Mouse (Mus musculus) lung, postnatal 4 days (tissue): ENCODE measurements at regions not wholly inside any gene's neighbourhood (a gene's known extent, or its start where the extent isn't known, plus 50 kb on each side); places are given as distances from the start of the nearest gene placed in this dataset.

Experiments used
- DNase-seq, 2 experiments: peaks; one replicate each; pipeline ENCODE4 v3.0.0; 2021

DNA sequence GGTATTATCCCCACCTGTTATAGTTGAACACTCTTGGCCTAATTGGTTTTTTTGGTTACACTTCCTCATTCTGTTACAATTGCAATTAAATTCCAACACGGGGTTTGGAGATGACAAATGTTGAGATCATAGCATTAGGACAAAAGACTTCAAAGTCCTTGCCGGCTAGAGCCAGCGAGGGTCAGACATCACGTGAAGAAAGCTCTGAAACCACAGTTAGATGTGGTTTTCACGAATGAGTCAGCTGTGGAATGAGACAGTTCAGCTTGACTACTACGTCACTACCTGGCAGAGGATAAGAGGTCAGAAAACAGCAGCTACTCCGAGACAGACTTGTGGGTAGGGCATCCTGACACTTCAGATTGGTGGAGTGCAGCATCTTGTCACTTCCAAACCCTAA is 55.5 kb upstream of the Trio start:
- DNase-seq, result no peak

DNA sequence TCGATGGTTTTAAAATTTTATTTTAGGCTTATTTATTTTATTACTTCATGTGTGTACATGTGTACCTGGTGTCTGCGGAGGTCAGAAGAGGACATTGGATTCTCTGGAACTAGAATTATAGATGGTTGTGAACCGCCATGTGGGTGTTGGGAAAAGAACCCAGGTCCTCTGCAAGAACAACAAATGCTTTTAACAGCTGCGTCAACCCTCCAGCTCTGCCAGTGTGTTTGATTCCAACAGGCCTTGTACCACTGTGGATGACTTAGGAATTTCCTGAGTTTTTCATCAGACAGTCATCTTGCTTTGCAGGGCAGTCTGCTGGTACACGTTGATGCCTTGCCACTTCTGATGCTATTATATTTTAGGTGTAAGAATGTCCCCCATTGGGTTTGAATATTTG is 56.8 kb upstream of the Trio start:
- no peak for DNase-seq

DNA sequence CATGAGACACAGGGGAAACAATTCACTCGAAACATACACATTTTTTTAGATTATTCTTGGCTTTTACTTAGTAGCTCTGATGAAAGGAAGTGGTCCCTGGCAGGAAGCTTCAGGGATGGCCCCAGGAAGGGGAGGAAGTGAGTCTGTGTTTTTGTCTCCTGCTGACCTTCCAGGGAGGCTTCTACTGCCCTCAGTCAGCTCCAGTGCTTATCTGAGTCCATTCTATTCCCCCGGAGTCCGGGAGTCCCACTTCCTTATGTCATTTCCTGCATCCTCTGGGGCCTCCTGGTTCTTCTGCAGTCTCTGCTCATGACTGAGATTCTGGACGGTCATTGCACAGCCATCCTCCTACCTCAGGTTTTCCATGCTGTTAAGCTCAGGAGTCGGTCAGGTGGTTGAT is 80.3 kb upstream of the Trio start:
- peak; percentile 14 to 49 for DNase-seq

DNA sequence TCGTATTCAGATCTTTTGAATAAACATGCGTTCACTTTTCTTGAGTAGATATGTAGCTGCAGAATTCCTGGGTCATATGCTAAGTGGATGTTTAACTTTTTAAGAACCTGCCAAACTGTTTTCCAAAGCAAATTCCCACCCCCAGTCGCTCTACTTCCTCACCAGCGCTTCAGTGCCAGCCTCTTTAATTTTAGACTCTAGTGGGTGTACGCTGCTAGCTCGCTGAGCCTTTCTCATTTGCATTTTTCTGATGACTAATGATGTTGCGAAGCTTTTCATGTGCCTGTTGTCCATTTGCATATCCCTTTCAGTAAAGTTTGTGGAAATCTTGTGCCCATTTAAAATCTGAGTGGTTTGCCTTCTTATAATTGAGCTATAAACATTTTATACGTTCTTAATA is 84.3 kb upstream of the Trio start:
- no peak for DNase-seq

DNA sequence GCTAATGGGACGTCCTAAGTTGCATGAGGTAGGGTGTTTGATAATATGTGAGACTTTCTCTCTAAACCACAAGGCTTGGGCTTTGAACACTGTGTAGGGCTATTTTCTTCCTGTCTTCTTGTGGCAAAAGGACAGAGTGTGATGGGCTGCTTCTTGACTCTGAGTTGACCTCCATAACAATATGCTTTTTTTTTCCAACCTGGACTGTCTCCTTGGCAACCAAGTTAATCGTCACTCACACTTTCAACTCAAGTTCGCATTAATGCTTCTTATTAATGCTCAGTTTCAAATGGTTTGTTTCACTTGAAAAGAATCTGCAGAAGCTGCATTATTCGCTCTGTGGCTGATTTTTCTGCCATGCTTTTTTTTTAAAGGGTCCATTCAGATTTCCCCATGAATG is 87.8 kb upstream of the Trio start:
- no peak for DNase-seq

DNA sequence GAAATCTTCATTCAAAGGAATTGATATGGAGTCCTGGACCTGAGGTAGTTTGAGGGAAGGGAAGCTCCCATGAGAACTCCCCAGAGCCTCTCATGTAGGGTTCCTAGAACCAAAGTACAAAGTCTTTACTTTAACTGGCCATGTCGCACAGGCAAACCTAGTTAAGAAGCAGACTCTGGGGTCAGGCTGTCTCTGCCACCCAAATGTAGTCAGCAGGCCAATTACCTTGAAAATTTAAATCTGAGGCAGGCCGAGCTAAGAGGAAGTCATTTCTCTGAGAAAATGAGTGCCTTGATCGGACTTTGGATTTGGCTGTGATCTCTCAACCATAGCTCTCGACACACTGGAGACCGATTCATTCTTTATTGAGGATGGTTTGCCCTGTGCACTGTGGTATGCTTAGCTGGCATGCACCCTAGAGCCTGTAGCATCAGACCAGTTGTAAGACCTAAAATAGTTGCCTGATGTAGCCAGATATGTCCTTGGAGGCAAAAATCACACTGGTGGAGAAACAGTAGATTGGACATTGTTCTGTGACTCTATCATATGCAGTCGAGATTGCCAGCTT is 88.6 kb upstream of the Trio start:
- DNase-seq, result no peak

DNA sequence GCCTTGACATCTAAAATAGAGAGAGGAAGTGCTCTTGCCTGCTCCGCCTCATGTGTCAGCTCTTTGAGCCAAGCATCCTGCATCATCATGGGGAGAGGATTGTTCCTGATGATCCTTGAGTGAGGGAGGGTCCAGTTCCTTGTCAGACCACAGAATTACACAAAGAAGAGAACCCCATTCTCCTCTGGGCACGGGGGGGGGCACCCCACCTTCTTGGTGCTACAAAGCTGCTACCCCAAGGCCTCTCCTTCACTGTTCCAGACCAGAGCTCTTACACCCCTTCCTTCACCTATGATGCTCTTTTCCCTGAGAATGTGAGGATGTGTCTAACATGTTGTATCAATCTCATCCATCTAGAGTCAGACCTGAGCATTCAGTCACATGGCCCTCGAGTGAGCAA is 76.7 kb upstream of the Dnah5 start:
- no peak for DNase-seq

DNA sequence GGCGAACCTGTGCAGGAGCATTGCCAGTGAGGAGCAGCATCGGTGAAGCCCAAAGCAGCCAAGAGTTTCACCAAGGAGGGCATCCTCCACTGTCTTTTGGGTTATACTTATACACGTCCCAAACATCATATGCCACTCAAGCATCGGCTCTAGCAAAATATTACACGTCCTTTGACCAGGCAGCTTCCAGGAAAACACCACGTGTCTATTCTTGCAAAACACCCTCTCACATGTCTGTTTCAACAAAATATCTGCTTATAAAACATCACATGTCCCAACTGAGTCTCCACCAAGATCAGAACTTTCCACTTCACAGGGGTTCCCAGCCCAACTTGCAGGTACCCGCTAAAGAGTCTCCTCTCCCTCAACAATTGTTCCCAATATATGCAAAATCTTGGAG is 74.0 kb upstream of the Dnah5 start:
- no peak for DNase-seq

DNA sequence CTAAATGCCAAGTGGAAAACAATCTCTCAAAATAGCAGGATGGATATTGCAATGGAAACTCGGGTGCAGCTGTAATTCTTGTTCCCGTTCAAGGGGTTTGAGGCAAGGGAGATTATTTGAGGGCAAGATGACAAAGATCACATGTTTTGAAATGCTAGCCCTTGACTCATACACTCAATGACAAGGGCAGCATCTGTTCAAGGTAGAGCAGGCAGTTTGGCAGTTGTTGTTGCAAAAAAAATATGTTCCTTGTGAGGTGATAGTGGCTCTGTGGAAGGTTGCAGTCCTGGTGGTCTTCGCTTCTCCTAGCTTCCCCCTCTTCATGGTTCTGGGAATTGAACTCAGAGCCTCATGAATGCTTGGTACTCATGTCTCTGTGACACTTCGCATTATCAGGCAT is 72.0 kb upstream of the Dnah5 start:
- no peak for DNase-seq

DNA sequence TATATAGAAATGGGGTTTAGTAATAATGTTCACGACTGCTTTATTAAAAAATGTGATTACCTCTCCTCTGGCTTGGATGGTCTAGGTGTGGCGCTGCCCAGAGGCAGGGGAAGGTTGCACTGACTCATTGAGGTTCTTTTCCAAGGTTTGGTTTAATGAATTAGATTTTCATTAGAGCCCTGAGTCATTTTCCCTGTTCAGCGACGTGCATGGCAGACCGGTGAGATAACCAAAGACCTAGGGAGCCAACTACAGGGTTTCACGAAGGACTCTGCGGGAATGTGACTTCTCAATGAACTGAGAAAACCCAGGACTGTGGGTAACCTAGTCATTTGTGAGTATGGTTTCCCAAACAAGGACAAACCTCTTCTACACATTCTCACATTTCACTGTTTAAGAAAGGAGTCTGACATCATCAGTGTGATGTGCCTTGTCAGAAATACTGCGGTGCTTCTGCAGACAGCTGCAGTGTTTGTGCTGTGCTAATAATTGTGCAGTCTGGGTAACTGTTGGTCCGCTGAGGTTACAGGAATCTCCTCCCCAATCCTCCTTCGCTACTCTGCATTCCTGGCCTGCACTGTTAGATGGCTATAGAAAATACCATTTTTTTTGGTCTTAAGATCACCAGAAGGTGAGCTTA is 70.3 kb upstream of the Dnah5 start:
- no peak for DNase-seq

DNA sequence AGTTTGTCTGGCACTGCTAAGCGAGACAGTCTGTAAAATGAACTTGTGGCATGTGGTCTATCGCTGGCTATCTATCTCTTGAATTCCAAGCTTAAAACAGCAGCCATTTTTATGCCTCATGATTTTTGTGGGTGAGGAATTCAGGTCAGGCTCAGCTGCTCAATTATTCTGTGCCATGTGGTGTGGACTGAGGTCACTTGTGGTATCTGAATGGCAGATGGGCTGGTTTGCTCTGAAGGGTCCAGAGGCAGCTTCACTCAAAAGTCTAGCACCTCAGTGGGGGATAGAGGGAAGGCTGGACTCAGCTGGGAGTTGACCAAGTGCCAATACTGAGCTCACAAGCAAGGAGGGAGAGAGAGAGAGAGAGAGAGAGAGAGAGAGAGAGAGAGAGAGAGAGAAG is 69.3 kb upstream of the Dnah5 start:
- no peak for DNase-seq

DNA sequence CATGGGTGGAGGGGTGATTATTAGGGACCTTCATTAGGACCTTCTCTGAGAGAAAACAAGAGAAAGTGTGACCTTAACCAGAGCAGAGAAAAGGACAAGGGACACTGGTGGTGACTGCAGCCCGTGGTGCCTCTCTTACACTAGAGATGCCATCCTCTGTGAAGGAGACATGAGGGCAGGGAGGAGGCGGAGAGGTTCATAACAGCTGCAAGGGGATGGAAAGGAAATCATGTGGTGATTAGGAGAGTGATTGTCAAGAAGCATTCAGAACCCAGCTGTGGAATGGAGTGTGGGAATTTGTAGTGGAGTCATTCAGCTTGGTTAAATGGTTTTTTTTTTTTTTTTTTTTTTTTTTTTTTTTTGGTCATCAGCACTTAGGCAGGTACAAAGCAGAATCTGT is 64.7 kb upstream of the Dnah5 start:
- no peak for DNase-seq

DNA sequence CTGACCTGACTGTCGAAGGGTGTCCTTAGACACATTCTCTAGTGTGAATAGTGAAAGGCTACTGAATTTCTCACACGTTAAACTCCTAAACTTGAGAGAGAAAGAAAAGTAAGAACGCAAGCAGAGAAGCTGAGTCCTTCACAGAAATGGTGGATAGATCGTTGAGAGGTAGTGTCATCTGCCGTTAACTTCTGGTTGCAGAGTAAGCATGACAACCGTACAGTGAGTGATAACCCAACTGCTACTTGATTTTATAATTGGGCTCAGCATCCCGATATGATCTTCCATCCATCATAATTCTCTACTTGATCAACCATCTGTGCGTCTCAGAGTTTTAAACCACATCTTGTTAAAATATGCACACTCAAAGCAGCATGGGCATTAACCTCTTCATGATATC is 63.3 kb upstream of the Dnah5 start:
- DNase-seq, result no peak

DNA sequence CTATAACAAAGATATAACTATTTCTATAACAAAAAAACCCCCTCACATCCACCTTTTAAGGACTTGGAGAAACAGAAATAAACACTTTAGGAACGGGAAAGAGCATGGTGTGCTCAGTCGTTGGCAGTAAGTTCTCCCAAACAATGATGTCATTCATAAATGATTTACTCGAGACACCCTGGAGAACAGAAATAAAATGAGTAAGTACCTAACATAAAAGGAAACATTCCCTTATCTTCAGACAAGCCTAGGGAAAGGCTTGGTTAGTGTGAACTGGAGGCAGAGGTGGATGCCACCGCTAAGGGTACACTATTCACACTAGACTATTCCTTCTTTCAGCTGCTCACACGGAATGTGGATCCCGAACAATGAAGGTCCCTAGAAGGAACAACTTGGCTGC is 62.2 kb upstream of the Dnah5 start:
- no peak for DNase-seq

DNA sequence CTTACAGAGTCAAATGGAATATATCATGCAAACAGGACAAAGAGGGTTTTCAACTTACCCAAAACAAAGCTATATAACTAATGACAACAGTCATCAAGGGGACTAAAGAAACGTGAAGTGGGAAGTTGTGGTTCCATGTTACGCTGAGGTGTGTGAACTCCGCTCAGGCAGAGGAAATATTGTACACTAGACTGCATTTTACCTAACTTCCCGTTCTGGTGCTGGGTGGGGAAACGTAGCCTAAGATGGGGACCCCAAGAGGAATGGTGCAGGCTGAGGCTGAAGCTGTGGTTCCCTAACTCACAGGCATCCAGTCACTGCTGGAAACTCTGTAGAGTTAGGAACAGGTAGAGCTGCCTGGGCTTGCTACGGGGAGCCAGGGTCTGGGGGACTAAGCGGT is 59.3 kb upstream of the Dnah5 start:
- DNase-seq, result no peak

DNA sequence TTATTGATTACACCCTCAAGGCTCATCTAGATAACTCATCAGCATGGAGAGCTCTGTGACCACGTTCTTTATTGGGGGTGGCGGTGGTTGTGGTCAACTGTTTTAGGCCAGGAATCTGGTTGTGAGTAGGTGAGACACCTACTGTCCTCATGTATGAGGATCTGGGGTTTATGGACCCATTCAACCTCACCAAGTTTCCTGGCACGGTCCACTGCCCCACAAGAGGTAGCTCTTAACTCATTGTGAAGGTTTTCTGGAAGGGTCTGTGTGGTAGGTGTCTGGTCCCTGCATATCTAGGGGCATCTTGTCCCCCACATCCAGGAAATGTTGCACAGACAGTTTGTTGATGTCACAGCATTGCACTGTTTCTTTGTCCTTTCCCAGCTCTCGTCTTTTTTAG is 58.7 kb upstream of the Dnah5 start:
- DNase-seq, result no peak

DNA sequence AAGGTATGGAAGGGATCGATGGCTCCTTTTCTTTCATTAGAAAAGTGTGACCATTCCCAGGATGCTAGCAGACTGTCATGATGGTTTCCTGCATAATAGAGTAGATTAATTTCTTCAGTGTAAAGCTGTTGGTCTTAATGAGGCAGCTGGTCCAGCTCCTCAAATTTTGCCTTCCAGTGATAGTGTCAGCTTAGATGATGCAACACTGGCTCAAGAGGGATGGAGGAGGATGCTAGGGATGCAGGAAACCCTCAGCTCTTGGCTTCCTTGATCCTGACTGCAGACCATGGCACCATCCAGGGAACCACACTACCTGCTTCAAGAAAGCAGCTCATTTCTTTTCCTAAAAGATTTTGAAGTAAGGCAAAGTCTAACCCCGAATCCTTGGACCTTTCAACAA is 51.9 kb upstream of the Dnah5 start:
- DNase-seq, result no peak
